Mouse (Mus musculus): Measurements from ENCODE around the gene Dnah2.

- no peak for TF ChIP-seq USF1 (IDR thresholded peaks at IDR 0.05; ENCODE audit: low read depth, low read length)
- TF ChIP-seq CTCF (conservative IDR thresholded peaks at IDR 0.05 in 1 of 2, IDR thresholded peaks at IDR 0.05 in 1 of 2; ENCODE audit: low read depth in 2 of 2, low read length in 2 of 2) = no peak
- no peak for TF ChIP-seq CHD1 (IDR thresholded peaks at IDR 0.05; ENCODE audit: low read depth, low read length)
Observed at GRCm38 (mm10) chr11:69401987-69402386, 146.9 kb downstream of the Dnah2 start.
